Mouse (Mus musculus) heart, postnatal 0 days (tissue): ENCODE measurements around the gene Mydgf.

Experiments used
- CTCF ChIP-seq: IDR thresholded peaks from 2 replicates; pipeline ENCODE4 v1.5.1; 2016; ENCODE audit warnings: antibody characterized with exemption, control low read depth, low read depth
- EP300 ChIP-seq: IDR thresholded peaks from 2 replicates; pipeline ENCODE4 v1.6.1; 2016; ENCODE audit warnings: antibody characterized with exemption, low read depth

GRCm38 (mm10) chr17:56226566-56226965 lies 42.8 kb upstream of the Mydgf start:
- TF ChIP-seq CTCF, result no peak
- TF ChIP-seq EP300, result no peak
